Mouse (Mus musculus) hindbrain, embryonic 10.5 days (tissue): Measurements from ENCODE around the gene Klhl2. TPM values are rescaled to one million over a fixed set of nuclear protein-coding genes. Genes with fewer than 3 reads are reported as not detected.

Experiments used
- DNase-seq: peaks from one replicate; pipeline ENCODE4 v3.0.0-alpha.2; 2017; ENCODE audit warnings: low spot score
- H3K27ac ChIP-seq: fragments of 300-500 bp; sonication (generic); 2 replicates; pipeline ENCODE4 v1.5.1; 2016; ENCODE audit warnings: mild to moderate bottlenecking, moderate library complexity
- H3K27me3 ChIP-seq: fragments of 300-500 bp; sonication (generic); 2 replicates; pipeline ENCODE4 v1.6.1; 2016; ENCODE audit warnings: mild to moderate bottlenecking; ENCODE audit not compliant: poor library complexity, insufficient read depth, severe bottlenecking
- H3K36me3 ChIP-seq: fragments of 300-500 bp; sonication (generic); 2 replicates; pipeline ENCODE4 v1.6.1; 2016; ENCODE audit warnings: mild to moderate bottlenecking, moderate library complexity
- H3K4me1 ChIP-seq: fragments of 300-500 bp; sonication (generic); replicated peaks from 2 replicates; pipeline ENCODE4 v1.6.1; 2016; ENCODE audit warnings: mild to moderate bottlenecking
- H3K4me3 ChIP-seq: fragments of 300-500 bp; sonication (generic); 2 replicates; pipeline ENCODE4 v1.5.1; 2016; ENCODE audit warnings: mild to moderate bottlenecking, moderate library complexity
- H3K9me3 ChIP-seq: fragments of 300-500 bp; sonication (generic); 2 replicates; pipeline ENCODE4 v1.6.1; 2016; ENCODE audit warnings: mild to moderate bottlenecking, moderate library complexity
- WGBS: fragments of 180-500 bp; shearing (Covaris S2); methylation state at CpG from one replicate; pipeline ENCODE4 v1.1.7; 2016; 5-methylcytosine and 5-hydroxymethylcytosine counted together
- polyA plus RNA-seq: library from polyadenylated mRNA; unstranded; fragments of >200 nt; fragmentation: Nextera tagmentation; extraction: Ambion mirVana; gene quantifications from 2 replicates; pipeline ENCODE4 v1.2.1, GENCODE M21; 2016

Klhl2 gene
- polyA plus RNA-seq, 1 experiment from 2014 or later = 13.0 TPM

DNA sequence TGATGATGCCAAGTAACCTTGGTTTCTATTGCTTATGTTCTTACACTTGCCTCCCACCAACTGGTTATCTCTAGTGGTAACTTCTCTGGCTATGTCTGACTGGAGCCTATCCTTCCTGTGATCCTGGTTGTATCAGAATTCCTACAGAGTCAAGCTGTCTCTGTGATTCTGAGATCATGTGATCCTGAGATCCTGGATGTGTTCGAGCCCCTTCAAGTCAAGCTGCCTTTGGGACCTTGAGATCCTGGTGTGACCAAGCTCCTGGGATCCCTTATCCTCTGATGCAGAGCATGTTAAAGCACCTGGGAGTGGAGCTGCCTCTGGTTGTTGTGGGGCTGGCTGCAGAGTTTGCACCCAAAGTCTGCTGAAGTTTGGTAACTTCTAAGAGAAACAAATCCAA, 146.6 kb downstream of the Klhl2 start:
- H3K27me3 ChIP-seq = no peaks in the 10 kb centered on the region
- no peaks in the 10 kb centered on the region for H3K4me1 ChIP-seq
- no peak overlapping the region for H3K27ac ChIP-seq
- no peaks in the 10 kb centered on the region for H3K36me3 ChIP-seq
- no peak overlapping the region for H3K4me3 ChIP-seq
- 86% methylated on average over 1 of the region's 1 CpGs for WGBS
- no peak for DNase-seq
- no peaks in the 10 kb centered on the region for H3K9me3 ChIP-seq

DNA sequence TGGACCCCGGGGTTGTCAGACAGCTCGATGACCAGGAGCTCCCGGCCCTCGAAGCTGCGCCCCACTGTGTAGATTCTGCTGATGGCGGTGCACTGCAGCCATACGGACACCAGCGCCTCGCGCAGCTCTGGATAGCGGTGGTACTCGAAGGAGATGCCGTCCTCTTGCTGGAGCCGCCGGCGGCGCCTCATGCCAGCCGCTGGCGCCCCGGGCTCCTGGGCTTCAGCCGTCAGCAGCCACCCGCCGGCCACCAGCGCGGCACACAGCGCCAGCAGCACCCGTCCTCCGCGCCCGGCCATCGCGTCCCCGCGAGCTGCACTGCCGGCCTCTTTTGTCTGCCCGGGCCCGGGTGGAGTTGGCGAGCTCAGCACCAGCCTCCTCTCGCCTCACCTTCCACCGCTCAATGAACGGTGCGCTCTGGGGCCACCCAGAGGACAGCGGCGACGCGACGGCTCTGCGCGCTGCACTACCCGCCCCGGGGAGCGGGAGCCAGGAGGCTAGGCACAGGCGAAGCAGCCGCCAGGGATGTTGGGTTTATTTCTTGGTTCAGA, 157.1 kb downstream of the Klhl2 start, which contains the start of gene Cpe:
Cpe (minus strand) TSS at position 404 of the 551 bp plus-strand sequence.
- under 1% methylated on average over 54 of the region's 54 CpGs for WGBS
- no peaks in the 10 kb centered on the region for H3K36me3 ChIP-seq
- H3K4me1 ChIP-seq = peaks cover 17% of the 10 kb centered on the region
- H3K9me3 ChIP-seq = no peaks in the 10 kb centered on the region
- peak; percentile 87 for DNase-seq
- peak within 1 kb of the TSS; percentile 69 for H3K4me3 ChIP-seq
- peaks cover 14% of the 10 kb centered on the region for H3K27me3 ChIP-seq
- peak within 1 kb of the TSS; percentile 97 for H3K27ac ChIP-seq

DNA sequence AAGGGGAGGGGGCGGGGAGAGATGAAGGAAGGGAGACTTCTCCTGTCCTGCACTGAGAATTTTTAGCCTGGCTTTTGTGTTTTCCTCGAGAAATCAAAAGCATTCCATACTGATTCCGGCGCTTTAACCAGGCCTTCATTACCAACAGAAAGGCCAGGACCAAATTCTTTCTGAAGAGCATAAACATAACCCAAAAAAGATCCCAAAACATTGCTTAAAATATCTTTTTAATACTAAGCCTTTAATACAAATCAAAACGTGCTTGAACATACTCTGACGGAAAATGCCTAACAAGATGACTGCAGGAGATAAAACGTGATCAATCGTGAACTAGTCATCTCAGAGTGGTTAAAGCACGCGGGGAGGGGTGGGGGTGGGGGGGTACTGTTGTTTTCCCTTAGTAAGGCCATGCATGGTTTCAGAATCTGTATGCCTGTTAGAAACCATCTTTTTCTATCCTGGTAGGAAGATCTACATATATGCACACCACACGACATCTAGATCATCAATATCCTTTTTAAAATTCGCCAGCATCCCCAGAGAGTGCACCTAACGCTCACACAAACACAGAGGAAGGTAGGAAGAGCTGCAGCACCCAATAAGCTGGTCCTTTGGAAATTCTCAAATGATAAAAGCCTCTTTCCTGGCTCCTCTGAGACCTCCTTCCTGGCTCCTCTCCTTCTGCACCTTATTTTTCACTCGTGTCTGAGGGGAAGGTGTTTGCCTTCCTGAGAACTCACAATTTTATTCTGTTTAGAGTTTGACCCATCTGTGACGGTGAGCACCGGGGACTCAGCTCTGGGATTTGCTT, 158.0 kb downstream of the Klhl2 start:
- peak; percentile 17 for DNase-seq
- 10% methylated on average over 16 of the region's 16 CpGs for WGBS
- Histone ChIP-seq H3K4me1 (peaks cover 17% of the 10 kb centered on the region), H3K36me3 (no peaks in the 10 kb centered on the region), H3K27ac (peak overlapping the region; percentile 97), H3K9me3 (no peaks in the 10 kb centered on the region), H3K27me3 (peaks cover 14% of the 10 kb centered on the region), H3K4me3 (peak overlapping the region; percentile 69)

DNA sequence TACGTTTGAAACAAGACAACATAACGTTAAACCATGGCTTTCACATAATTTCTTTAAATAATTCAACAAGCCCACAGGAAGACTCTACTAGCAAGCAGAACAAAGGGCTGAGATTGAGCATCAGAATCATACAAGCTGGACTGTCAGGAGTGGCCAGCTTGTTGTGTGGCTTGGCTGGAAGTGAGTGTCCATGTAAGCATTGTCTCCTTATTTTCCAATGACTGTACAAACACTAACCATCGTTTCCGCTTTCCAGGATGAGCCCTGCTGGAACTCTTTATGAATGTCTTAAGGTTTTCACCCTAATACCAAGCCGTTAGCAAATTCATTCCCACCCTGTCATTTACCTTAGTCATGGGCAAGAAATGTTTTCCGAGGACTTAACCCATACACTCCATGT, 159.0 kb downstream of the Klhl2 start:
- Histone ChIP-seq H3K9me3 (no peaks in the 10 kb centered on the region), H3K4me1 (peaks cover 17% of the 10 kb centered on the region), H3K36me3 (no peaks in the 10 kb centered on the region), H3K27ac (no peak overlapping the region), H3K27me3 (peaks cover 14% of the 10 kb centered on the region), H3K4me3 (no peak overlapping the region; the same call in 1 of the 2 replicates)
- DNase-seq = no peak
- 85% methylated on average over 6 of the region's 6 CpGs for WGBS

DNA sequence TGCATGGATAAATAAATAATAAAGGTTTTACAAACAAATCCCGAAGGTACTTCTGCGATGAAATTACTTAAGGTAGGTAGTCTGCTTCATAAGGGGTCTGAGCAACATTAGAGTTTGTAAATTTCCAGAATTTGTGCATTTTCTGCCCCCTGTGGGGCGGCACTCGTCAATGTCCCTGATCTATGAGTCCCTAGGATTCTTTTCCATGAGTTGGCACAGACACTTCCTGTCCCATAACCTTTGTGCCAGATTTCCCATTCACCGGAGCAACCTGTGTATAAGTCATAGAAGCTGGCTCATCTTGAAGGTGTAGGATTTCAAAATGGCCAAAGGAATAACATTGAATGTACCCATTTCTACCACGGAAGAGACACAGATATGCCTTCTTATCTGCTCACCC, 159.5 kb downstream of the Klhl2 start:
- H3K4me3 ChIP-seq = no peak overlapping the region
- no peaks in the 10 kb centered on the region for H3K36me3 ChIP-seq
- peaks cover 14% of the 10 kb centered on the region for H3K27me3 ChIP-seq
- H3K27ac ChIP-seq = no peak overlapping the region
- H3K4me1 ChIP-seq = peaks cover 17% of the 10 kb centered on the region
- H3K9me3 ChIP-seq = no peaks in the 10 kb centered on the region
- DNase-seq = no peak
- 78% methylated on average over 6 of the region's 6 CpGs for WGBS

Other genes with a start within 250 kb of the Klhl2 start
- gene Cpe, start 157.0 kb downstream of the Klhl2 start, polyA plus RNA-seq = 91.0 and 160 TPM in 2 replicates
- gene Msmo1, start 116.2 kb downstream of the Klhl2 start, polyA plus RNA-seq = 200 and 202 TPM in 2 replicates
- 20.8 and 22.1 TPM in 2 replicates for gene Tmem192, start 97.2 kb upstream of the Klhl2 start, polyA plus RNA-seq
- not detected in 2 replicates for gene Trim75, start 137.8 kb upstream of the Klhl2 start, polyA plus RNA-seq
- not detected in 2 replicates for gene Trim61, start 168.5 kb upstream of the Klhl2 start, polyA plus RNA-seq
- gene Trim60, start 168.6 kb upstream of the Klhl2 start, polyA plus RNA-seq = not detected in 2 replicates
- gene Apela, start 187.3 kb upstream of the Klhl2 start, polyA plus RNA-seq = 1.3 and 1.9 TPM in 2 replicates
- not detected in 2 replicates for gene Gm10663, start 225.0 kb upstream of the Klhl2 start, polyA plus RNA-seq